Mouse (Mus musculus): ENCODE results near the gene Slc13a5. TPM values are rescaled to one million over a fixed set of nuclear protein-coding genes. Genes with fewer than 3 reads are reported as not detected.

Gene Slc13a5
- polyA plus RNA-seq, 1 experiment from 2014 or later, result not detected

DNA sequence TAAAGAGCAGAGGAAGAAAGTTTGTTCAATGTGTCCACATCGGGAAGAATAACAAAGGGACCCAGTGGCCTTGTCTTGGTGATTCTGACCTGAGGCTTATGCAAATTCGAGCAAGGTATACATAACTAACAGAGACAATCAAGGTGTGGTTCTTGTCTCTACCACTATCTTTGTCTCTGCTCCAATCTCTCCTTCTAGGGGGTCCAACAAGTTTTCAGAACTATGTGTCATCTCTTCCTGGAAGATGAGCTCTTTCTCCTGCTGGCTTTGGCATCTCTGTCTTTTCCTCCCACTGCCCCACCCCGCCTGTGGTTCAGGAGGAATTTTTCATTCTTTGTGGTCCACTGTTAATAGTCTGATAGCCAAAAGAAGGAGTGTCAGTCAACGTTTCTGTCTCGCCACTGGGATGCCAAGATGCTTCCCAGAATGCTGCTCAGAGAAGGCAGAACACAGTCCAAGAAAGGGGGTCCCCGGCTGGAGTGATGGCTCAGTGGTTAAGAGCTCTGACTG is 19.0 kb upstream of the Slc13a5 start:
- H3K9ac ChIP-seq (replicated peaks; ENCODE audit: low read depth), result no peak overlapping the region
- WGBS, result 71% methylated on average over 6 of the region's 6 CpGs
- H3K36me3 ChIP-seq (ENCODE audit: insufficient read depth, low read length), result no peaks in the 10 kb centered on the region
- no peak for TF ChIP-seq CTCF (IDR thresholded peaks at IDR 0.05)
- TF ChIP-seq EP300 (IDR thresholded peaks at IDR 0.05), result no peak
- H3K4me3 ChIP-seq (ENCODE audit: low read depth, low read length), result no peak overlapping the region
- no peak overlapping the region for H3K27ac ChIP-seq (ENCODE audit: low read length)
- H3K9me3 ChIP-seq (ENCODE audit: low read length), result no peaks in the 10 kb centered on the region
- DNase-seq (ENCODE audit: low spot score) (no peak), ATAC-seq (no peak)
- H3K27me3 ChIP-seq (replicated peaks; ENCODE audit: insufficient read depth, low read length), result no peaks in the 10 kb centered on the region
- no peak overlapping the region for H3K4me2 ChIP-seq (replicated peaks; ENCODE audit: low read depth, low read length)
- no peaks in the 10 kb centered on the region for H3K4me1 ChIP-seq (ENCODE audit: insufficient read depth, low read depth, low read length)

DNA sequence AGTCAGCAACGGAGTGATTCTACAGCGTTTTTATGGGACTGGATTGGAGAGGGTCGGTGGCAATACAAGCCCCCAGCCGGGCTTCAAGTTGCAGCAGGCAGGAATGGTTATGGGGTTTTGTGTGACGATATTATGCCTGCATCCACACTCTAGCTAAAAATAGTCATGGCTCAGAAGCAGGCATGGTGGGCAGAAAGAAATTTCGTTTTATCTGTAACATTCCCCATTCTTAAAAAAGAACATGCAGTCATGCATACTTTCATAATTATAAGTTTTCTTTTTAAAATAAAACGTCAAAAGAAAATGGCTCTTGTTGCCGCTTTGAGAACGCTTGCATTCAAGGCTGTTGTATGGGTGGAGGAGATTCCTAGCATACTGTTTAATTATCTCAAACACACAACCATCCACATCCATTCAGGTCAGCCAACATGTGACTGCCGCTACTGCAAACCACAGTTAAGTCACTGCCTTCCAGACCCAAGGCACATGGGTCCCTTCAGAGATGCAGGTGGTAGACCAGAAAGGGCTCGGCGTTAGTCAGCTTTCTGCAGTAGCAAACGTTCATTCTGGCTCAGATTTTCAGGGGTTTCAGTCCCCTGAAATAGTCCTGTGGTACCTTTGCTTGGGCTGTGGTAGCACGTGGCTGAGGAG is 17.6 kb upstream of the Slc13a5 start:
- ATAC-seq (no peak), DNase-seq (ENCODE audit: low spot score) (no peak)
- 74% methylated on average over 14 of the region's 14 CpGs for WGBS
- Histone ChIP-seq H3K9me3 (ENCODE audit: low read length) (no peaks in the 10 kb centered on the region), H3K27ac (ENCODE audit: low read length) (no peak overlapping the region), H3K4me3 (ENCODE audit: low read depth, low read length) (no peak overlapping the region), H3K4me2 (replicated peaks; ENCODE audit: low read depth, low read length) (no peak overlapping the region), H3K36me3 (ENCODE audit: insufficient read depth, low read length) (no peaks in the 10 kb centered on the region), H3K4me1 (ENCODE audit: insufficient read depth, low read depth, low read length) (no peaks in the 10 kb centered on the region), H3K9ac (replicated peaks; ENCODE audit: low read depth) (no peak overlapping the region), H3K27me3 (replicated peaks; ENCODE audit: insufficient read depth, low read length) (no peaks in the 10 kb centered on the region)
- TF ChIP-seq EP300 (IDR thresholded peaks at IDR 0.05) (no peak), CTCF (IDR thresholded peaks at IDR 0.05) (no peak)

- H3K27ac ChIP-seq (ENCODE audit: low read length), result no peak overlapping the region
- H3K9me3 ChIP-seq (ENCODE audit: low read length), result no peaks in the 10 kb centered on the region
- no peak for DNase-seq (ENCODE audit: low spot score)
- H3K27me3 ChIP-seq (replicated peaks; ENCODE audit: insufficient read depth, low read length), result no peaks in the 10 kb centered on the region
- H3K36me3 ChIP-seq (ENCODE audit: insufficient read depth, low read length), result no peaks in the 10 kb centered on the region
- ATAC-seq, result no peak
- no peak for TF ChIP-seq CTCF (IDR thresholded peaks at IDR 0.05)
- no peak for TF ChIP-seq EP300 (IDR thresholded peaks at IDR 0.05)
- WGBS, result 82% methylated on average over 15 of the region's 16 CpGs
- H3K4me3 ChIP-seq (ENCODE audit: low read depth, low read length), result no peak overlapping the region
- H3K4me2 ChIP-seq (replicated peaks; ENCODE audit: low read depth, low read length), result no peak overlapping the region
- no peaks in the 10 kb centered on the region for H3K4me1 ChIP-seq (ENCODE audit: insufficient read depth, low read depth, low read length)
- no peak overlapping the region for H3K9ac ChIP-seq (replicated peaks; ENCODE audit: low read depth)
These were observed 16.6 kb upstream of the Slc13a5 start for GRCm38 (mm10) chr11:72283486-72284224.

- H3K27me3 ChIP-seq (replicated peaks; ENCODE audit: insufficient read depth, low read length), result no peaks in the 10 kb centered on the region
- no peak overlapping the region for H3K4me2 ChIP-seq (replicated peaks; ENCODE audit: low read depth, low read length)
- no peak for ATAC-seq
- no peaks in the 10 kb centered on the region for H3K36me3 ChIP-seq (ENCODE audit: insufficient read depth, low read length)
- TF ChIP-seq EP300 (IDR thresholded peaks at IDR 0.05) (no peak), CTCF (IDR thresholded peaks at IDR 0.05) (no peak)
- H3K4me3 ChIP-seq (ENCODE audit: low read depth, low read length), result no peak overlapping the region
- no peaks in the 10 kb centered on the region for H3K4me1 ChIP-seq (ENCODE audit: insufficient read depth, low read depth, low read length)
- H3K9me3 ChIP-seq (ENCODE audit: low read length), result no peaks in the 10 kb centered on the region
- no peak overlapping the region for H3K9ac ChIP-seq (replicated peaks; ENCODE audit: low read depth)
- DNase-seq (ENCODE audit: low spot score), result no peak
- no peak overlapping the region for H3K27ac ChIP-seq (ENCODE audit: low read length)
- 49% methylated on average over 5 of the region's 5 CpGs for WGBS
These were observed 14.9 kb upstream of the Slc13a5 start for GRCm38 (mm10) chr11:72281852-72282400.

GRCm38 (mm10) chr11:72281143-72281851 is 14.3 kb upstream of the Slc13a5 start:
- Histone ChIP-seq H3K9ac (replicated peaks; ENCODE audit: low read depth) (no peak overlapping the region), H3K27ac (ENCODE audit: low read length) (no peak overlapping the region), H3K4me2 (replicated peaks; ENCODE audit: low read depth, low read length) (no peak overlapping the region), H3K36me3 (ENCODE audit: insufficient read depth, low read length) (no peaks in the 10 kb centered on the region), H3K4me1 (ENCODE audit: insufficient read depth, low read depth, low read length) (no peaks in the 10 kb centered on the region), H3K9me3 (ENCODE audit: low read length) (no peaks in the 10 kb centered on the region), H3K27me3 (replicated peaks; ENCODE audit: insufficient read depth, low read length) (no peaks in the 10 kb centered on the region), H3K4me3 (ENCODE audit: low read depth, low read length) (no peak overlapping the region)
- 54% methylated on average over 5 of the region's 5 CpGs for WGBS
- no peak for ATAC-seq
- no peak for DNase-seq (ENCODE audit: low spot score)
- TF ChIP-seq CTCF (IDR thresholded peaks at IDR 0.05), result no peak
- TF ChIP-seq EP300 (IDR thresholded peaks at IDR 0.05), result no peak

- Histone ChIP-seq H3K4me2 (replicated peaks; ENCODE audit: low read depth, low read length) (no peak overlapping the region), H3K9me3 (ENCODE audit: low read length) (no peaks in the 10 kb centered on the region)
- 51% methylated on average over 3 of the region's 3 CpGs for WGBS
These were observed 6.3 kb upstream of the Slc13a5 start for GRCm38 (mm10) chr11:72273341-72273740.

More at GRCm38 (mm10) chr11:72273341-72273740, 6.3 kb upstream of the Slc13a5 start:
- DNase-seq (ENCODE audit: low spot score), result no peak
- no peaks in the 10 kb centered on the region for H3K27me3 ChIP-seq (replicated peaks; ENCODE audit: insufficient read depth, low read length)
- H3K9ac ChIP-seq (replicated peaks; ENCODE audit: low read depth), result no peak overlapping the region
- no peak for TF ChIP-seq CTCF (IDR thresholded peaks at IDR 0.05)
- TF ChIP-seq EP300 (IDR thresholded peaks at IDR 0.05), result no peak
- no peak overlapping the region for H3K27ac ChIP-seq (ENCODE audit: low read length)
- H3K4me1 ChIP-seq (ENCODE audit: insufficient read depth, low read depth, low read length), result no peaks in the 10 kb centered on the region
- no peak for ATAC-seq
- H3K4me3 ChIP-seq (ENCODE audit: low read depth, low read length), result no peak overlapping the region
- H3K36me3 ChIP-seq (ENCODE audit: insufficient read depth, low read length), result no peaks in the 10 kb centered on the region
